Mouse (Mus musculus) C3H10T1/2 (cell line): ENCODE results near the gene Tns4. TPM values are rescaled to one million over a fixed set of nuclear protein-coding genes. Genes with fewer than 3 reads are reported as not detected.

Source experiments
- polyA plus RNA-seq, 2 experiments: library from polyadenylated mRNA; unstranded; fragments of >200 nt; fragmentation: generic; extraction: Trizol; gene quantifications; one replicate each; pipeline ENCODE4 v1.2.1; 2012; ENCODE audit warnings: missing spikeins in 2 of 2

Tns4 gene
- under 1 TPM; 0.53 to 0.72 TPM for polyA plus RNA-seq

GRCm38 (mm10) chr11:99089077-99089601 is at the start of gene Tns4:
Gene Tns4, minus strand, starts transcription at chr11:99089306.

GRCm38 (mm10) chr11:99041051-99041729 is 47.9 kb downstream of the Tns4 start, which contains the start of gene Igfbp4:
Gene Igfbp4, plus strand, starts transcription at chr11:99041244.

GRCm38 (mm10) chr11:99023500-99024467 is 65.3 kb downstream of the Tns4 start, which contains the start of gene Top2a:
Gene Top2a, minus strand, starts transcription at chr11:99024189.

Other genes with a start within 250 kb of the Tns4 start
- gene Wipf2, start 225.7 kb downstream of the Tns4 start, polyA plus RNA-seq: 1 to 10 TPM; 3.4 to 9.8 TPM
- 10 to 100 TPM in 1 of 2 experiments, 1 to 10 TPM in 1; 4.0 to 18.7 TPM for gene Cdc6, start 181.5 kb downstream of the Tns4 start, polyA plus RNA-seq
- gene Rara, start 161.5 kb downstream of the Tns4 start, polyA plus RNA-seq: 10 to 100 TPM; 19.3 to 99.6 TPM
- not detected for gene Gjd3, start 106.3 kb downstream of the Tns4 start, polyA plus RNA-seq
- gene Top2a, start 65.1 kb downstream of the Tns4 start, polyA plus RNA-seq: 100 to 1,000 TPM in 1 of 2 experiments, 10 to 100 TPM in 1; 17.3 to 118 TPM
- gene Igfbp4, start 48.1 kb downstream of the Tns4 start, polyA plus RNA-seq: 10 to 100 TPM; 13.4 to 37.0 TPM
- under 1 TPM; 0.04 to 0.24 TPM for gene Ccr7, start 65.8 kb upstream of the Tns4 start, polyA plus RNA-seq
- gene Smarce1, start 141.7 kb upstream of the Tns4 start, polyA plus RNA-seq: 100 to 1,000 TPM in 1 of 2 experiments, 10 to 100 TPM in 1; 51.1 to 137 TPM
- under 1 TPM in 1 of 2 experiments, not detected in 1; 0.01 TPM for gene Krt222, start 154.8 kb upstream of the Tns4 start, polyA plus RNA-seq
- not detected for gene Krt24, start 196.0 kb upstream of the Tns4 start, polyA plus RNA-seq
- not detected for gene Krt25, start 233.6 kb upstream of the Tns4 start, polyA plus RNA-seq
- gene Krt26, start 248.7 kb upstream of the Tns4 start, polyA plus RNA-seq: not detected